Mouse (Mus musculus): Measurements from ENCODE around the gene Rsl24d1. TPM values are rescaled to one million over a fixed set of nuclear protein-coding genes. Genes with fewer than 3 reads are reported as not detected.

The Rsl24d1 gene
- 51.0 TPM for polyA plus RNA-seq (2017; shearing (Covaris generic))

GRCm38 (mm10) chr9:73112919-73113906 lies at the start of gene Rsl24d1:
Gene Rsl24d1, plus strand, starts transcription at chr9:73113426.

GRCm38 (mm10) chr9:73101536-73101935 lies 11.7 kb upstream of the Rsl24d1 start, which contains the start of gene Khdc3:
Gene Khdc3, plus strand, starts transcription at chr9:73101836.

GRCm38 (mm10) chr9:73102181-73102580 lies 11.0 kb upstream of the Rsl24d1 start, which contains the start of gene Gm20509:
Gene Gm20509, plus strand, starts transcription at chr9:73102470.

Other genes starting within 250 kb of the Rsl24d1 start
- not detected for gene Pygo1, start 187.8 kb upstream of the Rsl24d1 start, polyA plus RNA-seq (2017; shearing (Covaris generic))
- gene Dyx1c1, start 154.6 kb upstream of the Rsl24d1 start, polyA plus RNA-seq (2017; shearing (Covaris generic)), result 1.5 TPM
- not detected for gene Gm44503, start 154.6 kb upstream of the Rsl24d1 start, polyA plus RNA-seq (2017; shearing (Covaris generic))
- gene Ccpg1os, start 128.0 kb upstream of the Rsl24d1 start, polyA plus RNA-seq (2017; shearing (Covaris generic)), result 3.2 TPM
- gene Ccpg1, start 128.0 kb upstream of the Rsl24d1 start, polyA plus RNA-seq (2017; shearing (Covaris generic)), result 105 TPM
- 17.5 TPM for gene Pigb, start 73.0 kb upstream of the Rsl24d1 start, polyA plus RNA-seq (2017; shearing (Covaris generic))
- 51.1 TPM for gene Rab27a, start 68.6 kb upstream of the Rsl24d1 start, polyA plus RNA-seq (2017; shearing (Covaris generic))
- gene Khdc3, start 11.6 kb upstream of the Rsl24d1 start, polyA plus RNA-seq (2017; shearing (Covaris generic)), result not detected
- gene Gm20509, start 11.0 kb upstream of the Rsl24d1 start, polyA plus RNA-seq (2017; shearing (Covaris generic)), result not detected